Mouse (Mus musculus) G1E (cell line): ENCODE data around the gene Tnnt3.

Experiments used
- CTCF ChIP-seq: IDR thresholded peaks from 2 replicates; pipeline ENCODE4 v1.5.1; 2012; ENCODE audit warnings: low read depth, low read length, inconsistent platforms, mixed read lengths
- GATA1 ChIP-seq: IDR thresholded peaks from 2 replicates; pipeline ENCODE4 v1.6.1; 2012; ENCODE audit warnings: borderline replicate concordance, low read length, inconsistent platforms, mixed read lengths

DNA sequence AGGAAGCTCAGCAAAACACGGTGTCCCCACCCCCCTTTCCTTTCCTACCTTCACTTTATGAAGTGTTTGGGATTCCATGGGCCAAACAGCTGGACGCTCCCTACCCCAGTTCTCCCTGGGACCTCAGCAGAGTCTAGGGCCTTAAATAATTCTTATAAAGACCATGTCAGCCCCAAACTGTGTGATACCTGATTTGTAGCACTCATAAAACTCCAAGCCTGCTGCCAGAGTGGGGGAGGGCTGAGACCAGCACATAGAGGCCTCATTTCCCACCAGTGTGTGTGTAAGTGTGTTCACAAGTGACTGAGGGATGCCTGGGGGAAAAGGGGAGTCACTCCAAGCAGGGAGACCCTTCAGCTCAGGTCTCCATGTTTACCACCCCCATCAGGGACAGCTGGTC is 49.2 kb downstream of the Tnnt3 start:
- TF ChIP-seq GATA1 (no peak), CTCF (no peak)
